Mouse (Mus musculus) ES-Bruce4 (cell line): ENCODE measurements at regions not wholly inside any gene's neighbourhood (a gene's known extent, or its start where the extent isn't known, plus 50 kb on each side); places are given as distances from the start of the nearest gene placed in this dataset.

Experiments used
- CTCF ChIP-seq: IDR thresholded peaks from one replicate; pipeline ENCODE4 v1.8.1; 2011; ENCODE audit warnings: low read depth, low read length
- EP300 ChIP-seq: IDR thresholded peaks from 2 replicates; pipeline ENCODE4 v1.6.1; 2011; ENCODE audit warnings: low read depth, low read length; ENCODE audit not compliant: insufficient read depth
- POLR2A ChIP-seq: IDR thresholded peaks from one replicate; pipeline ENCODE4 v1.8.1; 2011; ENCODE audit warnings: low read length; ENCODE audit not compliant: insufficient read depth

DNA sequence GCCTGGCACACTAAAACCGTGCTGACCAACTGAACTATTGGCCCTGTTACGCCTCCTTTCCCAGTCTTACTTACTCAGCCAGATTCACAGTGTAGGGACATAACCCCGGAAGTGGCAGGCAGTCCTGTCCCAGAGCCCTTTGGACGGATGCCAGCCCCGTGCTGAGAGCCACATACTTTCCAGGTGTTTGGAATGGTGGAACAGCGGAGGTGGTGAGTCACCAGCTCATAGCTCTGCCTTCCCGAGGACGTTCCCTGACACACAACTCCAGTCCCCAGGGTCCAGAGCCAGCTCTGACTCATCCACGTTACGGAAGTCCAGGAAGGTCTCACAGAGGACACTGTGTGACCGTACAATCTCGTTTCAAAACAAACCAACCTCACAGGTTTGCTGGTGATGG lies 61.2 kb upstream of the Zfp217 start:
- TF ChIP-seq CTCF: no peak
- no peak for TF ChIP-seq POLR2A
- TF ChIP-seq EP300: no peak
